Mouse (Mus musculus) kidney, postnatal 25 days (tissue): ENCODE measurements around the gene B4gat1.
A peak's percentile ranks its signal among the peaks of the same experiment; 100 is the strongest.

ENCODE experiments used
- DNase-seq, 2 experiments: peaks; one replicate each; pipeline ENCODE4 v3.0.0; 2021; ENCODE audit warnings: mixed read lengths in 2 of 2

The B4gat1 gene

GRCm38 (mm10) chr19:5036577-5036976 is 2.0 kb upstream of the B4gat1 start:
- DNase-seq: no peak

- peak; percentile 84 to 86 for DNase-seq
Observed at GRCm38 (mm10) chr19:5037678-5038571, 701 bp upstream of the B4gat1 start.

GRCm38 (mm10) chr19:5039301-5040114 is 882 bp downstream of the B4gat1 start:
- DNase-seq: peak; percentile 35 to 58

GRCm38 (mm10) chr19:5040862-5041523 is 2.4 kb downstream of the B4gat1 start, which contains the start of gene Brms1:
TSS of gene Brms1 (plus strand) at chr19:5041354.
- DNase-seq: peak; percentile 93 to 97

GRCm38 (mm10) chr19:5041588-5041987 is 3.0 kb downstream of the B4gat1 start:
- DNase-seq: no peak

GRCm38 (mm10) chr19:5045531-5045930 is 6.9 kb downstream of the B4gat1 start:
- no peak for DNase-seq

- DNase-seq: peak in 1 of 2 experiments; percentile 35
Observed at GRCm38 (mm10) chr19:5048138-5049056, 9.8 kb downstream of the B4gat1 start.

GRCm38 (mm10) chr19:5049325-5049724 is 10.7 kb downstream of the B4gat1 start:
- DNase-seq: no peak

- peak; percentile 64 to 77 for DNase-seq
Observed at GRCm38 (mm10) chr19:5050047-5050905, 11.7 kb downstream of the B4gat1 start, which contains the start of gene Rin1. TSS of gene Rin1 (plus strand) at chr19:5050481.

GRCm38 (mm10) chr19:5051031-5051430 is 12.4 kb downstream of the B4gat1 start:
- DNase-seq: peak in 1 of 2 experiments; percentile 45

- DNase-seq: no peak
Observed at GRCm38 (mm10) chr19:5051515-5051914, 12.9 kb downstream of the B4gat1 start.

- DNase-seq: no peak
Observed at GRCm38 (mm10) chr19:5052166-5052822, 13.7 kb downstream of the B4gat1 start.

GRCm38 (mm10) chr19:5052853-5053252 is 14.2 kb downstream of the B4gat1 start:
- DNase-seq: no peak

GRCm38 (mm10) chr19:5053909-5054308 is 15.3 kb downstream of the B4gat1 start:
- peak; percentile 60 to 73 for DNase-seq

- peak in 1 of 2 experiments; percentile 45 for DNase-seq
Observed at GRCm38 (mm10) chr19:5056251-5056650, 17.6 kb downstream of the B4gat1 start.

- no peak for DNase-seq
Observed at GRCm38 (mm10) chr19:5057876-5058775, 19.5 kb downstream of the B4gat1 start.

- peak; percentile 37 to 51 for DNase-seq
Observed at GRCm38 (mm10) chr19:5058801-5059771, 20.5 kb downstream of the B4gat1 start.
